Mouse (Mus musculus): ENCODE measurements around the gene Armc2.

Gene Armc2

DNA sequence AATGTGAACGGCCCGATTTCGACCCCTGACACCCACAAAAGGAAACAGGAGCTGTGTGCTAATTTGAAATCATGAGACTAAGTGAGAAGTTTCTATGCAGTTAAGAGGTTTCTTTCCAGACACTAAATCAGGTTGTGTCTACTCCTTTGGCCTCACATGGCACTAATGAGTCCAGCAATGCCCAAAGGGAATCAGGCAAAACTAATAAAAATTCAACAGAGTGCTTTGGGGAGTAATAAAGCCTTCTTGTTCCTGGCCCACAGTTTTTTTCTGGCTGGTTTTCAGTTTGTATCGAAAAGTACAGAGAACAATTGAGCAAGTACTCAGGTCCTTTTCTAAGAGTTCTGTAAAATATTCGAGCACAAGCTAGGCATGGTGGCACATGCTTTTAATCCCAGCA is 4.2 kb downstream of the Armc2 start:
- DNase-seq (ENCODE audit: low spot score) = no peak

DNA sequence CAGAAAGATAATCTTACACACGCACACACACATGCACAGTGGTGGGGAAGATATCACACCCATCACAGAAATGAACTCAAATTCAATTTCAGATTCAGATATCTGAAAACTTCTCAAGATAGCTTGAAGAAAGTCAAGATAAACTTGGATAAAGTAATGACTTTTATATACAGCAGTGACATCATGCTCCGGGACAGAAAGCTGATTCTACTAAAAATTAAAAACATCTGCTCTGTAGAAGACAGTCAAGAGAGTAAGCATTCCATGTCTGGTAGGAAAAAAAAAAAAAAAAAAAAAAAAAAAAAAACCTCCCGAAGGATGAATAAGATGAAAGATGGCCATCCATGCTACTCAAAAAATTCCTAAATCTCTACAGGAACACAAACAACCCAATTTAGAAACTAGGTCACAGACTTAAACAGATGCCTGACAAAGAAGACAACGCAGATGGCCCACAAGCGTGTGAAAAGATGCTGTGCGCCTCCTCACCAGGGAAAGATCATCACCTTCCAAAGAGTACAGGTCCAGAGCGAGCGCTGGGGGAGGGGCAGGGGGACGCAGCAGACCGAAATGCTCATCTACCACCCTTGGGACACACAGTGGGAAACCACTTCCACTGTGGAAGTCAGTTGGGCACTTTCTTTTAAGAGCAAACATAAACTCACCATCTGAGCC is 7.3 kb downstream of the Armc2 start:
- DNase-seq (ENCODE audit: low spot score) = no peak

DNA sequence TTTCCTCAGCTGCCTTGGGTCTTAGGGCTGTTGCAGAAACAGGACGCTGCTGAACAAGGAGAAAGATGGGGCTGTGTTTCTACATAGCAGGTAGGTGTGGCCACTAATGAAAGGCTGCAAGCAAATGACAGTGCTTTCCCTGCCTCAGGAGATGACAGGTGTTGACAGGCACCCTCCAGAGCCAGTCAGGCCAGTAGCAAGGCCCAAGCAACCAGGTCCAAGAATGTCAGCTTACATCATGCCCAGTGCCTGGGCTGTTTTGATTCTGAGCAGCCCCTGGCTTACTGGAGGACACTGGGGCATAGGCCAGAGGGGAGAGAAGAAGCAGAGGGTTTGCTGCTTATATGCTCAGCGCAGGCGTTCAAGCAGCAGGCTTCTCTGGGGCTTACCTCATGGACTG is 13.0 kb downstream of the Armc2 start:
- no peak for DNase-seq (ENCODE audit: low spot score)

DNA sequence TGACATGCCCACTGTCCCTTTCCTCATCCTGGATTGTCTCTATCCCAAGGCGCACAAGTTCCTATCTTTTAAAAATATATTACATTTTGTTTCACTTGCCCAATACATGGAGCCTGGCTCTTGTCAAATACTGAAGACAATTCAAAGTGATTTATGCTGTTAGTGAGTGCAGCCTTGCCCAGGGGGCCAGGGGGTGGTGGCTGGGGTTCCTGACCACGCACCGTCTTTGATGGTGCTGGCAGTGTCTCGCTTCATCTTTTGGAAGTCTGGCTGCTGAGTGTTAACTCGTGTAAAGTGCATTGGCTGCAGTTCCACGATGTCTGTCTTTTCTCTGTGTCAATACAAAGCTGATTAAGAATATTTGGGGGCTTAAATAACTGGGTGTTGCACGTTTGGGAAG is 13.6 kb downstream of the Armc2 start:
- DNase-seq (ENCODE audit: low spot score) = no peak

DNA sequence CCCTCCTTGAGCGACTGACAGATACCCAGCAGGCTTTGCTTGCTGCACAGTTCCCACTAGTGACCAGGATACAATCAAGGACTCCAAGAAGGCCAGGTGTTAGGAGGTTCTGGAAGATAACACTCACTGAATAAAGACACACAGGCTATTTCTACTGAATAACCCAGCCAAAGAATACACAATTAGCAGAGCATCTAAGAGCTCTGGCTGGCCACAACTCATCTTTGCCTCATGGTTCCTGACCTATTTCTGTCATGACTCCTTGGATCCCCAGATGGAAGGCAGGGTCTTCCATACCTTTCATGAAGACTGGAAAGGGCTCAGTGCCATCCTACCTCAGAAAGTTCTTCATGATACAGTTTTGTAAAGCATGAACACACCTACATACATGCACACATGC is 14.2 kb downstream of the Armc2 start:
- DNase-seq (ENCODE audit: low spot score) = no peak

DNA sequence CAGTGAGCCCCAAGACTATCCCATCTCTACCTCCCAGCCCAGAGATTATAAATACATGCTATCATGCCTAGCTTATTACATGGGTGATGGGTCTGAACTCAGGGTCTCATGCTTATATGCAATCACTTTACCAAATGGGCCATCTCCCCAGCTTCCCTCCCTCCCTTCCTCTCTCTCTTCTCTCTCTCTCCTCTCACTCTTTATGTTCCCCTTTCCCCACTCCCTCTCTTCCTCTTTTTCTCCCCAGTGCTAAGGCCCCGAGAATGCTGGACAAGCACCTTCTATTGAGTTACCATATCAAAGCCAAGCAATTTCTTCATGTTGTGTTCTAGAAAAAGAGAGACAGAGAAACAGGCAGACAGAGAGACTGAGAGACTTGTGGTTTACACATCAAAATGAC is 14.7 kb downstream of the Armc2 start:
- no peak for DNase-seq (ENCODE audit: low spot score)

DNA sequence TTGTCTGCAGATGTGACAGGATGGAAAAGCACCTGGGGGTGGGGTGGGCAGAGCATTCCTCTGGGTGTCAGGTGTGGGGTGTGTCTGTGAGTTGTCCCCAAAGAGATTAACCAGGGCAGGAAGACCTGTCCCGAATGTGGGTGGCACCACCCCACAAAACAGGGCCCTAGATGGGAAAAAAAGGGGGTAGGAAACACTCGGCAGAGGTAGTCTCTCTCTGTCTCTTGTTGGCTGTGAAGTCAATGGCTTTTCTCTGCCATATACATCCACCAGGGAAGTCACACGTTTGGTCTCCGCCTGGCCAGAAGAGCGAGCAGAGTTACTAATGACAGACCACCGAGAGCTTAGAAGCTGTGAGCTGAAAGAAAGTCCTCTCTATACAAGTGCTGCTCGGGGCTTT is 15.8 kb downstream of the Armc2 start:
- DNase-seq (ENCODE audit: low spot score) = no peak

DNA sequence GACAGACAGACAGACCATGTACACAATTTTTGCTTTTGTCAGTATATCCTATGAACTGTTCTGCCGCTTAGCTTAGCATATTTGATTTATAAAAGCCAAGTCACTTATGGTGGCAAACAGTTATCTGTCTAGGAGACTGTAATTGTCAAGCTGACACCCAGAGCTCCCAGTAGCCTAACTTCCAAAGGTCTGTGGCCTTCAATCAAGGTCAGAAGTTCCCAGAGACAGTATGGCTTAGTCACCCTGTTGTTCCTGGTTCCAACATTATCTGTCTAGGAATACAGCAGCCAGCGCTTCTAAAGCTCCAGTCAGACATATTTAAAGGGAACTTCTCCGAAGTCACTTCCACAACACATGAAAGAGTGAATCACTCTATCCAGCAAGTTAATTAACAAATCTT is 17.0 kb downstream of the Armc2 start:
- no peak for DNase-seq (ENCODE audit: low spot score)

DNA sequence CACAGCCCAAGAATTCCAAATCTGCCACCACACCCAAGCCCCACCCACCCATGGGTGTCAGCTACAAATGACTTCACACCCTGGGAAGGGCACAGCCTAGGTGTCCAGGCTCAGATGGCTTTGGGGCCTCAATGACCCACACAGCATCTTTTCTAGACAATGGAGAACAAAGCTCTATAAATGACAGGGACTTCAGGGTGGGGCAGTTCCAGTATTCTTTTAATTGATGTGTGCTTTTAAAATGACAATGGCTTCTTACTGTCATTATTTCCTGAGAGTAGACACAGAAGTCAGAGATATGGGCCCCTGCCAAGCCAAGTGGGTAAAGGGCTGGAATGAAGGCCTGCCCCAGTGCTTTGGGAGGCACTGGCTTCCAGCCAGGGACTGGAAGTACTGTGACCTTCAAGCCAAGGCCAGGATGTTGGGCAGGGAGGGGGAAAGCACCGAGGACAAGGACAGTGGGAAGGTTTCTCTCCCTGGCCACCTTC is 20.5 kb downstream of the Armc2 start:
- DNase-seq (ENCODE audit: low spot score) = peak; percentile 81

DNA sequence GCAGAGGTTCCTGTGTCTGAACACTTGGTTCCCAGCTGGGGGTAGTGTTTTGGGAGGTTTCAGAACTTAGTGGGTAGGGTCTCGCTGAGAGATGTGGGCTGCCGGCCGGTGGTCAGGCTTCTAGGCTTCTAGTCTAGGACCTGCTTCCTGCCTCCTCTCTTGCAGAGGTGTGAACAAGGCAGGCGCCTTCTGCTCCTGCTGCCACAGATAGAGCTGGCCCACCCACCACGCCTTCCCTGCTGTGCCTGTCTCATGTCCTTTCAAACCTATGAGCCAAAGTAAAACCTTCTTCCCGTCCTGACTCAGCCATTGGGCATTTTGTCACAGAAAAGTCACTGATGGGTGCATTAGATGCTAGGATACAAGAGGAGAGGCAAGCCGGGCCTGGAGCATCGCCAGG is 22.1 kb downstream of the Armc2 start:
- no peak for DNase-seq (ENCODE audit: low spot score)

DNA sequence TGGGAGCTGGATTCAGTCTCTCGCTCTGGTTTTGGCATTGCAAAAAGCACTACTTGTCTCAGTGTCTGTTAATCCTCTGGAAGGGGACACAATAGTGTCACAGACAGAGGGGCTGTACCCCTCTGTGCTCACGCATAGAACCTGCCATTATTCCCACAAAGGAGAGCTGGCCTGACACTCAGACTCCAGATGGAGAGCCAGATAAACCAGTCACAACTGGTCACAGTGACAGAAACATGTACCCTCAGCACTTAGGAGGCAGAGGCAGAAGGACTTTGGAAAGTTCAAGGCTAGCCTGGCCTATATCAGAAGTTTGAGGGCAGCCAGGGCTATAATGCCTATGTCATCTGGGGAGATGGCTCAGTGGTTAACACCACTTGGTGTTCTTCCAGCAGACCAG is 23.2 kb downstream of the Armc2 start:
- no peak for DNase-seq (ENCODE audit: low spot score)

DNA sequence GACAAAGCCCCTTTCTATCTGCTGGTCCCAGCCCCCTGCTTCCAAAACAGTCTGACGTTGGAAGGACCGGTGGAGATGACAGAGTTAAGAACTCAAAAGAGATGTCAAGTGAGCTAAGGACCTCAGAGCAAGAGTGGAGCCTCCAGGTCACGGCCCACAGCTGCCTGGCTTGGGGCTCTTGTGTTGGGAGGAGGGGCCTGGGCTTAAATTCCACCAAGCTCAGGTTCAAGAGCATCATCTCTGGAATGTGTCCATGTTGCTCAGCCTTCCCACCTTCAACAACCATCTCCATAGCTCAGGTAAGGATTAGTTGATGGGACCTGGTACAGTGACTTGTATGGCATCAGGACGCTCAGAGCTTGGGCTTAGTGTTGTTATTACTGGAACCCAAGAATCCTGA is 23.7 kb downstream of the Armc2 start:
- DNase-seq (ENCODE audit: low spot score) = no peak

DNA sequence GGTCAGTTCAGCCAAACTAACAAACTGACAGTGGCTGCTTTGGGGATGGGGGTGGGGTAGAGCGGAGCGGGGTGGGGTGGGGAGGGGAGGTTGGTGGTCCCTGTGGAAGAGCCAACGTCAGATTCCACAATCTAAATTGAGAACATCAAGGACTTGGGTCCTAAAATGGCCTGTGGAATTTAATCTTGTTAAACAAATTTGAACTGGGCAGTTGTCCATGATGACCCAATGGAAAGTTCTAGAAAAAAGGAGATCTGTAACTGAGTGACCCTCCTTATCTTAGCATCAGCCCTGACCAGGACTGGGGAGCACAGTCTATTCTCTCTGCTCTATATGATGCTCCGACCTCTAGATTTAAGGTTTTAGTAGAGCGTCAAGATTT is 26.2 kb downstream of the Armc2 start:
- no peak for DNase-seq (ENCODE audit: low spot score)

DNA sequence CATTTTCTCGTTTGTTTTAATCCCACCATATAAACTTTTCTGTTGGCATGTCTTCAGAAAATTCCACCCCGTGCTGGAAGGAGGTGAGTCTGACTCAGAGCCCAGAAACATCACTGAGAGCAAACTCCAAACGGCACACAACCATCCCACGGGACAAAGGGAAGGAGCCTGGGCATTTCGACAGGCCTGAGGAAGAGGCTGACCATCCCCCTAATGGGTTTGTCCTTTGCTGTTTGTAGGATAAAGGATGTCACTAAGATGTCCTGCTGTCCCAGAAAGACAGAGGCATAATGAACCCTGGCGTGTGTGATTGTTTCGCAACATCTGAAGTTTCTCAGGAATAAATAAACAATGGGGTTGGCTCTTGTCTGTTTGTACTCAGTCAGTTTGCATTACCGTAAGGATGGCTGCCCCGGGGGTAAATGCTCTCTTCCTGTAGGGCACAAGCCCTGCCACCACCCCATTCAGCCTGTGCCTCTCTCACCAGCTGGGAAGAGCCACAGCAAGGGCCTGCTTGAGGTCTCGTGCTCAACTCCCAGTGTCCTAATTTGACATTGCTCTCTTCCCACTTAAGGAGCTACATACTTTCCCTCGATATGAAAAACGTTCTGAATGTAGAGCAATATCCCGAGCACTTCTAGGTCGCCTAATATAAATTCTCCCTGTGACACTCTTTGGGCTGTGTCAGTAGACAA is 26.7 kb downstream of the Armc2 start:
- peak; percentile 49 for DNase-seq (ENCODE audit: low spot score)

DNA sequence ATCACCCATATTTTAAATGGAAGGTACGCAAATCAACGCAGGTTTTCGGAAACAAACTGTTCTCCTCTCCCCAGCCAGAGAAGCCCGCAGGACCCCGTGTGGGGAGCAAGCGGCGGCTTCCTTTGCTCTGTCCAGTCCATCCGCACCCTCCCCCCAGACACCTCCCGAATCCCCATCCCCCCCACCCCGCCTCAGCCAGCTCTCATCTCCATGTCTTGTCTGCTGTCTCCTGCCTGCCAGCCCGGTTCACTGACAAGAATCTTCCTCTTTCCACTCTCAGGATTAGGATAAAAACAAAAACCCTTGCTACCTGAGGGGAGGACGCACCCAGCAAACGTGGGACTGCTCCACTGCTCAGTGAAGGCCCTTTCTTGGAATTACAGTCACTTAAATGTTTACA is 27.3 kb downstream of the Armc2 start:
- no peak for DNase-seq (ENCODE audit: low spot score)

DNA sequence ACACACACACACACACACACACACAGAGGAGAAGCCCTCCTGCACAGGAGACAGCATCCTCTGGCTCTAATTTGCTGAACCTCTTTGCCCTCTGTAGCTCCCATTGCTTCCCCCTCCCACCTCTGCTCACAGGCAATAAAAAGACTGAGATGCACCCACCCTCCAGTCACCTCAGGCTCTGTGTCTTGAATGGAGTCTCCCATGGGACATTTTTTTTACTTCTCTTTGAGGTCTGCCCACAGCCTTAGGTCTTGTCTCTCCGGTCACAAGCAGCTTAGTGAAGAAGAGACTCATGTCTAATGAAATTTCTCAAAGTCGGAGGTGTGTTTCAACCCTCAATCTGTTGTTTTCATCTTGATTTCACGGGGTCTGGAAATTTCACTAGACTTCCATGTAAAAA is 29.3 kb downstream of the Armc2 start:
- no peak for DNase-seq (ENCODE audit: low spot score)

DNA sequence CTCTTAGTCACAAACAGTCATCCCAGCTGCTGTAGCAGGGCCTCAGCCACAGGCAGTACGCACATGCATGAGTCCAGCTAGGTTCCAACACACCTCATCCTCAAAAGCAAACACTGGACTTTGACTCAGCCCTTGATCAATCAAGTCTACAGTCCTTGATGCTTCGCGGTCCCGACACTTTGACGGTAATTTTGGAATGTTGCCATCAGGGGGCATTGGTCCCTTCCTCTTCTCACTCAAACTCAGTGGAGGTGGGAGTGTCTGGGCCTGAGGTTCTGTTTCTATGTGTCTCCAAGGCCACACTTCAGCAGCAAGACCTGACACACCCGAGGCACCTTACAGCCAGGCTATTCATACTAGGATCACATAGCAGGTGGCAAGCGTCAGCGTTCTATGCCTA is 32.1 kb downstream of the Armc2 start:
- DNase-seq (ENCODE audit: low spot score) = no peak

DNA sequence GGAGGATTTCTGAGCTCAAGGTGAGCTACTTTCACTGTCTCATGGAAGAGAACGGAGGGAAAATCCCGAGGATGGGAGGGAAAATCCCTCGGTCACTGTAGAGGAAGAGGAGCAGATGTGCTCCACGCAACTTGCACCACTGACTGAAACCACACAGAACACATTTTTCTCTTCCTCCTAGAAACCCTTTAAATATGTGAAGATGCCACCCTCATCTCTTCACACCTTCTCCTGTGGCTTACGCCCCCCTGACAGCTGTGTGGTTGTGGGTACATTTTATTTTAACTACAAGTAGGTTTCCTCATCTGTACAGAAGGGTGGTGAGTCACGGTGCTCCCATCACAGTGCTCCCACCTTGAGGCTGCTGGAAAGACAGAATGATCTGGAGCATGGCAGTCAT is 34.0 kb downstream of the Armc2 start:
- DNase-seq (ENCODE audit: low spot score) = no peak

DNA sequence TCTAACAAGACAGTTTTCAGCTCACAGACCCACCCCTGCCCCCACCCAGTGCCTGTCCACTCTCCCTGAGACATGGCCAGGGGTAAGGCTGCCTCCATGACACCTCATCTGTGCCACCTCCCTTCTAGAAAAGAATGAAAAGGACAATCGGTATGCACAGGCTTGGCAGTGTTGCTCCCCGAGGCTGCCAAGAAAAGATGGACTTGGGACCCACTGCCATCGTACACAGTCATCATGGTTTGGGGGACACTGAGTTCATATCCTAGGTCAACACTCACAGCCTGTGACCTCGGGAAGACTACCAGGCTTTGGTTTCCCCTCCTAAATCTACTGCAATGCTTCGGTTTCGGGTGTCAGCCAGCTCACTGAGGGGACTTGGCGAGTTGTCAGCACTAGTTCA is 35.4 kb downstream of the Armc2 start:
- no peak for DNase-seq (ENCODE audit: low spot score)

DNA sequence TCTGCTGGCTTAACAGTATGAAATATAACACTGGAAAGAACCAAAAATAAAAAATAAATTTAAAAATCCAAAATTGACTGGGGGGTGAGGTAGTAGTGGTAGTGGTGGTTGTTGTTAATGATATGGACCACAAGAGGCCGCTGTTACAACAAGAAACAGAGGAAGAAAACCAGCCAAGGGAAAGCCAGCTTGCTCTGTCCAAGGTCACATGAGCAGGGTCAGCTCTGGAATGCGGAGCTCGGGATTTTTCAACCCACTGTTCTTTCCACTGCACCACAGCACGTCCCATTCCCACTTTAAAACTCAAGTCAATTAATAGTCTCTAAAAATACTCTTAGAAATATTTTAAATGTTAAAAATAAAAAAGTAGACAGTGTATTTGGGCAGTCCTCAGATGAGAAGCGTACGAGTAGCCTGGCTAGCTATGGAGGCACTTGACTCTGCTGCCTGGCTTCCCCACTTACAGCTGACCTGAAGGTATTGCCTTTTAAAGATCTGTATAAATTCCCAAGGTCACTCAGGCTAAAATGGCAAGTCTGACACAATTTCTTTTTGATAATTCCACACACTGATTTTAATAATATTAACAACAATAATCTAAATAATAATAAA is 37.4 kb downstream of the Armc2 start:
- peak; percentile 81 for DNase-seq (ENCODE audit: low spot score)

DNA sequence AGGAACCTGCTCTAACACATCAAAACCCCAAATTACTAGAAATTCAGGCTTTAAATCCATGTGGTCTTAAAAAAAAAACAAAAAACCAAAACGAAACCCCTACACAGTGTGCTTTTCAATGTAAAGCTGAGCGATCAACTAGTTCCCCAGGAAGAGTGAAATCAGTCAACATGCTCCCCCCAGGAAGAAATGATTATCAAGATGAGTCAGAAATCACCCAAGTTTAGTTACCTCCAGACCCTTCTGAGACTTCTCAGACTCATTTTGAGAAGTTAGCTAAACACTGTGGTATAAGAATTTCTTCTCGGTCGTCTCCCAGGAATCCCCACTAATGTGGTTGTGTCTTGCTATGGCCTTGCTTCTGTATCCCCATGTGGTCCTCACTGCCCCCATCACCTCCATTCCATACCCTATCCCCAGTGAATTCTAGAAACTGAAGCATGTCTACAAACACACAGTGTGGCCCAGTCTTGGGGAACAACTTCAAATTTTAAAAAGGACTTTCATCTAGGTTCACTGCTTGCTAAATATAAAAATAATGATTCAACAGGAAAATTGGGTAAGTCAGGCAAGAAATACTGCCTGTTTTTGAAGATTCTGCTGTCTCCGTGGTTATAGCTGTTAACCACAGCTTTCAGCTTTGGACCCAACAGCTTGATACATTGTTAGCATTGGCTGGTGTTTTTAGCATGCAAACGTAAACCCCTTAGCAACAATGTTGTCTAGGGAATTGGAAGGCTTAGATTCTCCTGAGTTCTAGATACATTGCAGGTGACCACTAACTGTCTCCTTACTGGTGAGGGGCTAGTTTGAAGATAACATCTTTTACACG is 39.6 kb downstream of the Armc2 start:
- DNase-seq (ENCODE audit: low spot score) = no peak

DNA sequence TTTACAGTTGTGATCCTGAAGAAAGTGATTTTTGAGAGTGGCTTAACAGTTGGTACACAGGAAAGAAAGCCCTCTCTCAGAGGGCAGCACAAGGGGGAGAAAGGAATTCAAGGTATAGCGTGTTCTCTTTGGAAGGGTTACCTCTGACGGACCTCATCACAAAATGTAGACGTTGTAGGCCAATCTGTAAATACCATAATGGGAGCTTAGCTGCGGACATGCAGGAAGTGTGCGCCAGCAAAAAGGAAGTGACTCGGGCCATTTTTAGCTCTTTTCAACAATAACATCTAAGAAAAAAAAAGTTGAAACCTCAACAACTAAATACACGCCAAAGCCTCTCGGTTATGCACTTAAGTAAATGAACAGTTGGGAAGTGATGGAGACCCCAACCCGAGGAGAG is 45.6 kb downstream of the Armc2 start:
- DNase-seq (ENCODE audit: low spot score) = no peak
